Mouse (Mus musculus): ENCODE data around the gene Il20ra.

The Il20ra gene

GRCm38 (mm10) chr10:19765459-19765858 is 53.1 kb downstream of the Il20ra start:
- no peak for DNase-seq (ENCODE audit: low read depth, low spot score)

DNA sequence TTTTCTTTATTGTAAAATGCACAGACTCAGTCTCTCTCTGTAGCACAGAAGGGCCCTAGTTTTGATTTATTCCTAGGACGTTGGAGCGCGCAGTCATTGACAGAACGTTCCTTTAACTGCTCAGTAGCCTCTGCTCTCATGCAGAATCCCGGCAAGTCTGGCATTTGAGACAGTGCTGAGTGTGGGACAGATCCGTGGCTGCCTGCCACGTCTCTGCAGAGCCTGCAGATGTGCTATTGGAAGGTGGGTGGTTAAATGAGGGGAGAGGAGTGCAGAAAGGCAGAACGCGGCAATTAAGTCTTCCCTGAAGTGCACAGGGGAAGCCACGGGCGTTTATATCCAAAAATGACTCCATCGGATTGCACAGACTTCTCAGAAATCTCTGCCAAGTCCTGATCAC is 66.7 kb downstream of the Il20ra start:
- DNase-seq (ENCODE audit: low read depth, low spot score), result no peak

GRCm38 (mm10) chr10:19781365-19781764 is 69.0 kb downstream of the Il20ra start:
- no peak for DNase-seq (ENCODE audit: low read depth, low spot score)

- DNase-seq (ENCODE audit: low read depth, low spot score), result no peak
These were observed 82.6 kb downstream of the Il20ra start for GRCm38 (mm10) chr10:19794996-19795395.

DNA sequence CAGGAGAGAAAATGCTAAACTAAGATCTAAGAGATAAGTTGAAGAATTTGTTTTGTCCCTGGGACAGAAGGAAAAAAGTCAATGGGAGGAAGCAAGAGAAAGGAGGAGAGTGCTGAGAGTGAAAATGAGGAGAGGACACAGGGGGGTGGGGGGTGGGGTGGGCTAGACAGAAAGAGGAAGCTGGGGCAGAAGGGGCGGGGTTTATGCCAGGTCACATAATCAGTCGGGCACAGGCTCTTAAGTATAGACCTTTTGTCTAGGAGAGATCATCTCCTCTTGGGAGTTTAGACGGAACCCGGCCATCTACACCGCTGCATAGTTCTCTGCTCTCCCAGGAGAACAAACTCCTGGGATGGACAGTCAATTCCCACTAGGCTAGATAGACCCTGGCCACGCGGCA is 90.6 kb downstream of the Il20ra start:
- no peak for DNase-seq (ENCODE audit: low read depth, low spot score)

DNA sequence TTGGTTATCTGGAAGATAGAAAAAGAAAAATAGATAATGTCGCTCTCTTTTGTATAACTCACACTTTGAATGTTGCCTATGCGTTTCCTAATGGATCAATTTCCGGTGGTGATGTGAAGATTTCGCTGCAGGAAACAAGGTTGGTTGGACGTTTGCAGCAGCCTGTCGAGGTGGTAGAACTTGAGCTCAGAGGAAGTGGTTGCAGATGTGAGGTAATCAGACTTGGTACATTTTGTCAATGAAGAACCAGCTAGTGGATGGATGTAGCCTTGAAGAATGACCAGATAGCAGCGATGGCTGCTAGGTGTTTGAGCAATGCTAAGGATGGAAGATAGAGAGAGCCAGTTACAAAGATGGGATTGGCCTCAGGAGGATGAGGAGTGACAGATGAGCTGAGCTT is 92.4 kb downstream of the Il20ra start:
- no peak for DNase-seq (ENCODE audit: low read depth, low spot score)

Data from brain, embryonic 18.5 days (tissue).